Mouse (Mus musculus) adrenal gland (tissue): ENCODE measurements around the gene Gapt.

Experiments used
- intact Hi-C: fragments of 180-260 bp; cut with DNase I; formaldehyde crosslinking; loops from one replicate; pipeline ENCODE4 v1.15.1; 2025

The Gapt gene

GRCm38 (mm10) chr13:110351051-110351450 lies 5.9 kb downstream of the Gapt start:
- intact Hi-C loops: no loop called here

DNA sequence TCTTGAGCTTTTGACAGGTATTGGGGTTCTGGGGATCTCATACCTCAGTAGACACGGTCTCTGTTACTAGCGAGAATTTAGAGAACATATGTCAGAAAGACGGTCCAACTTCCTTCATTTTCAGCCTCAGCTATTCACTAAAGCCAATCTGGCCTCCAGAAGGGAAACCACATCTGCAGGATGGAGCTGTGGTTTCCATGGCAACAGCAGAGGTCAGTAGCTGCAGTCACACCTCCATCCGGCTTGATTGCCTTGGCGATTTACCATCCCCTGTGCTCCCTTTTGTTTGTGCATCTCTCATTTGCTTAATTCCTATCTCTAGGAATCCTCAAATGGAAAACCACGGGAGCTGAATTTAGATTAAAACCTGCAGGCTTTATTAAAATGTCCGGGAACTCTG lies 10.3 kb downstream of the Gapt start:
- intact Hi-C loops: no loop called here

- intact Hi-C loops: no loop called here
Observed at GRCm38 (mm10) chr13:110342602-110343001, 14.4 kb downstream of the Gapt start.

DNA sequence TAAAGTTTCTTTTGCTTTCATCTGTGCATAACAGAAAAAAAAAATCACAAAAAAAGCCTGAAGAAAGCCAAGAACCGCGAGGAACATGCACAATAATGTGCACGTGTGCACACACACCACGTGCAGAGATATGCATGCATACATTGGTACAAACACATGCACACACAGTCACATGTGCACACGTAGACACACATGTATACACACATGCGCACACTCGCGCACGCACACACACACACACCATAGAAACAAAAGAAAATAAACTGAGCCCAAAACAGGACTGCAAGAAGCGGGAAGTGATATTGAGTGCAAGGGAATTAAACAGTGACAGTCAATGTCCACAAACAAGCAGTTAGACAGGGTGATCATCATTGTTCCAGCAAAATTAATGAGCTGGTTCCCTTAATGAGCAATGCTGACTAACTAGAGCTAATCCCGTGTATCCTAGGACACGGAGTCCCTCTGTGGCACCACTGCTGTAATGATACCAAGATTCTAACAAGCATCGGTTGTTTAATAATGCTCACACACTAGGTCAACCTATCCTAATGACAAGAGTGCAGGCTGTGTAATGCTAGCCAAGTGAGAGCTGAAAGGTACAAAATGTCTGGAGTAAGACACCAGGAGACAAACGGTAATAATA lies 23.9 kb downstream of the Gapt start:
- intact Hi-C loops: no loop called here

DNA sequence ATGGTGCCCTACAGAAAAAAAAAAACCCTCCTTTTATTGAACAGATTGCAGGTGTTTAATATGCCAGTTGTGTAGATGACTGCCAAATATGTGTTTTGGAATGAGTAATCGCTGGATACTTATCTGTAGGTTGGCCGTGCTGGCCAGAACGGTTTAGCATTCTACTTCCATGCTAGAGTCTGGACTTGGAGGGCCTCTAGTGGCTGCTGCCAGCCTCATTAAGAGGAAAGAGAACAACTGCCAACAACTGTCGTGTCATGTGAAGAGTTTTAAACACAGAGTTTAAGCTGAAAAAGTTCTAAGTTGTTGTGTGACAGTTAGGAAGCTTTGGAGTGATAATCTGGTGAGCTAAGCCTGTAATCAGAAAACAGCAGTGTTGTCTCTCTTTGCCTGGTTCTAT lies 38.3 kb downstream of the Gapt start:
- intact Hi-C loops: no loop called here

GRCm38 (mm10) chr13:110307188-110307587 lies 49.8 kb downstream of the Gapt start:
- intact Hi-C loops: no loop called here
